Comparison of ENCODE assay signal across 8 mouse cellular contexts in the genomic region with DNA sequence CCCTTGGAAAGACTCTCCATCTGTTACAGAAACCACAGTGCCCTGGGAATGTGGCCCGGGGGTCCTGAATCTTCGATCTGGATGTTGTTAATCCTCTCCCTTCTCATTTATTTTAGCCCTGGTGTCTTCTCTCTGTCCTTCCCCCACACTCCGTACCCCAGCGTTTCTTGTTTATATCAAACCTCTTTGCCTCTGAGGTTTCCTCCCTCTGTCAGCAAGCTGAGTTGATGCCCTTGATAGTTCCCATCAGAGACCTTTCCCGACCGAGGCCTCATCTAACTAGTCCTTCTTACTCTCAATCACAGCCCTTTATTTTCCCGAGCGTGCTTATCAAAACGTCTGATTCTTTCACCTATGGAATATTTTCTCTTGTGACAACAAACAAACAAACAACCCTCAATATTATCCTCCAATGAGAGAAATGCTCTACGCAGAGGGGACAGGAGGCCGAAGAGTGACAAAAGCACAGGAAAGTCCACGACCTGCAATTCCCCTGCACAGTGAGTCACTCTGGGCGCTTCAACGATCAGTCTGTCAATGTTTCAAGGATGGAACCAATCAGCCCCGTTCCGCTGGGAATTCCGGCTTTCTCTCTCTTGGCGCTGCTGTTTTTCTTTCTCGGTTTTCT. TPM values are rescaled to one million over a fixed set of nuclear protein-coding genes. Genes with fewer than 3 reads are reported as not detected.
A peak's percentile ranks its signal among the peaks of the same experiment; 100 is the strongest.
DNase-seq lines count a peak whose midpoint lies in the region; ATAC-seq and TF ChIP-seq lines count a peak whose summit lies in the region.

No protein-coding gene starts in this region.

- peak overlapping the region; percentile 97 for H3K4me3 ChIP-seq in heart, adult 2 months
- H3K4me3 ChIP-seq in E14TG2a.4 (replicated peaks; ENCODE audit: low read length), result peak overlapping the region; percentile 99
- peak overlapping the region; percentile 87 for H3K4me3 ChIP-seq in forebrain, embryonic 14.5 days (ENCODE audit: low read depth, low read length)
- H3K4me3 ChIP-seq in liver, embryonic 15.5 days (replicated peaks), result peak overlapping the region; percentile 77

- peak overlapping the region; percentile 65 for H3K9ac ChIP-seq in heart, adult 2 months (ENCODE audit: low read depth, low read length)
- peak overlapping the region; percentile 50 for H3K9ac ChIP-seq in forebrain, embryonic 14.5 days (ENCODE audit: low read length)
- peak overlapping the region; percentile 66 for H3K9ac ChIP-seq in liver, embryonic 15.5 days

- peak; percentile 13 for ATAC-seq in forebrain, embryonic 14.5 days
- peak; percentile 1 for ATAC-seq in liver, embryonic 15.5 days (ENCODE audit: insufficient read depth)
- no peak for ATAC-seq in monocyte, adult 5-6 weeks (replicated peaks; ENCODE audit: insufficient number of reproducible peaks, low FRiP score, low TSS enrichment, poor library complexity, severe bottlenecking)

- H3K79me2 ChIP-seq in heart, adult 2 months (replicated peaks; ENCODE audit: control insufficient read depth, insufficient read depth, low read length), result no peaks in the 10 kb centered on the region

- H3K4me1 ChIP-seq in heart, adult 2 months (ENCODE audit: control insufficient read depth, insufficient read depth, low read length), result peaks cover 1% of the 10 kb centered on the region; the same call in 1 of the 2 replicates
- peaks cover 40% of the 10 kb centered on the region for H3K4me1 ChIP-seq in E14TG2a.4 (replicated peaks; ENCODE audit: low read depth, low read length)
- H3K4me1 ChIP-seq in forebrain, embryonic 14.5 days (ENCODE audit: control insufficient read depth, insufficient read depth, low read length), result peaks cover 15% of the 10 kb centered on the region
- peaks cover 47% of the 10 kb centered on the region for H3K4me1 ChIP-seq in liver, embryonic 15.5 days (replicated peaks)

- no peaks in the 10 kb centered on the region for H3K36me3 ChIP-seq in heart, adult 2 months (ENCODE audit: control insufficient read depth, insufficient read depth, low read length)
- no peaks in the 10 kb centered on the region for H3K36me3 ChIP-seq in E14TG2a.4 (ENCODE audit: insufficient read depth, low read length)
- H3K36me3 ChIP-seq in forebrain, embryonic 14.5 days (ENCODE audit: control insufficient read depth, insufficient read depth, low read length), result 0 out of 2 replicates have a peak, but pooled peaks cover 1% of the 10 kb centered on the region
- peaks cover 7% of the 10 kb centered on the region; the same call in 1 of the 2 replicates for H3K36me3 ChIP-seq in liver, embryonic 15.5 days (replicated peaks)

- DNase-seq in heart, adult 2 months, result no peak
- DNase-seq in heart, postnatal 36 days, result no peak
- DNase-seq in forebrain, embryonic 14.5 days (ENCODE audit: low spot score), result no peak
- DNase-seq in c-Kit-positive CD71-positive TER-119-positive erythroid progenitor cells, embryonic 14.5 days (ENCODE audit: low spot score), result no peak
- no peak for DNase-seq in layer of hippocampus, adult 18-20 months (ENCODE audit: low spot score in 2 of 2)

- TF ChIP-seq CTCF in heart, adult 2 months (IDR thresholded peaks at IDR 0.05), result no peak
- no peak for TF ChIP-seq CTCF in E14TG2a.4 (conservative IDR thresholded peaks at IDR 0.05; ENCODE audit: low read length)

- TF ChIP-seq POLR2A in heart, adult 2 months (IDR thresholded peaks at IDR 0.05; ENCODE audit: insufficient read depth, low read depth, low read length), result no peak

- H3K9me3 ChIP-seq in E14TG2a.4 (ENCODE audit: low read length), result no peaks in the 10 kb centered on the region
- no peaks in the 10 kb centered on the region for H3K9me3 ChIP-seq in forebrain, embryonic 14.5 days (replicated peaks; ENCODE audit: control insufficient read depth, low read length)
- no peaks in the 10 kb centered on the region for H3K9me3 ChIP-seq in liver, embryonic 15.5 days (replicated peaks)

- intact Hi-C loops in heart, adult 2 months (cut with DNase I), result no loop called here
- intact Hi-C loops in heart, postnatal 36 days (cut with DNase I), result no loop called here

- H3K27me3 ChIP-seq in heart, adult 2 months (ENCODE audit: control insufficient read depth, insufficient read depth, low read length), result no peaks in the 10 kb centered on the region
- peaks cover 15% of the 10 kb centered on the region for H3K27me3 ChIP-seq in E14TG2a.4 (ENCODE audit: insufficient read depth, low read length)
- H3K27me3 ChIP-seq in forebrain, embryonic 14.5 days (replicated peaks; ENCODE audit: control insufficient read depth, insufficient read depth, low read length), result no peaks in the 10 kb centered on the region
- no peaks in the 10 kb centered on the region for H3K27me3 ChIP-seq in liver, embryonic 15.5 days

- H3K27ac ChIP-seq in heart, adult 2 months, result peak overlapping the region; percentile 99
- H3K27ac ChIP-seq in forebrain, embryonic 14.5 days (ENCODE audit: low read depth, low read length), result peak overlapping the region; percentile 67
- H3K27ac ChIP-seq in liver, embryonic 15.5 days (replicated peaks), result peak overlapping the region; percentile 89

- TF ChIP-seq EP300 in heart, adult 2 months (IDR thresholded peaks at IDR 0.05; ENCODE audit: insufficient read depth, low read depth, low read length), result no peak

- peak overlapping the region; percentile 56 for H3K4me2 ChIP-seq in forebrain, embryonic 14.5 days (ENCODE audit: low read length)
- peak overlapping the region; percentile 99 for H3K4me2 ChIP-seq in liver, embryonic 15.5 days

- under 1% methylated on average over 19 of the region's 19 CpGs for WGBS in heart, adult 2 months
- 1% methylated on average over 19 of the region's 19 CpGs for WGBS in forebrain, embryonic 14.5 days
- 2% methylated on average over 19 of the region's 19 CpGs for WGBS in liver, embryonic 15.5 days (ENCODE audit: insufficient replicate concordance)

RNA-seq across cellular contexts. Expression of a gene that starts 0.7 kb away (rescaled TPM):
- total RNA-seq in heart, adult 2 months (2021), result 10 to 100 TPM; 15.3 to 17.8 TPM
- polyA plus RNA-seq in heart, adult 2 months (2012; rRNA removed), result 13.0 and 14.2 TPM in 2 replicates
- 10 to 100 TPM; 16.0 to 17.1 TPM for total RNA-seq in heart, postnatal 36 days (2021)
- polyA plus RNA-seq in forebrain, embryonic 14.5 days (2014; fragmentation: Nextera tagmentation; extraction: Ambion mirVana), result 10.7 and 13.9 TPM in 2 replicates
- polyA plus RNA-seq in liver, embryonic 15.5 days (2015; fragmentation: Nextera tagmentation; extraction: Ambion mirVana), result 4.3 and 5.3 TPM in 2 replicates
- 12.4 to 16.1 TPM (median 13.3 TPM) in 3 replicates for total RNA-seq in monocyte, adult 5-6 weeks (2017)
- 10 to 100 TPM; 32.9 to 36.4 TPM for total RNA-seq in layer of hippocampus, adult 18-20 months (2021)

RNA-seq across cellular contexts. Expression of a gene that starts 11.8 kb away (rescaled TPM):
- 1 to 10 TPM; 5.6 to 6.6 TPM for total RNA-seq in heart, adult 2 months (2021)
- polyA plus RNA-seq in heart, adult 2 months (2012; rRNA removed), result 15.9 and 26.1 TPM in 2 replicates
- total RNA-seq in heart, postnatal 36 days (2021), result 1 to 10 TPM; 4.2 to 6.1 TPM
- polyA plus RNA-seq in forebrain, embryonic 14.5 days (2014; fragmentation: Nextera tagmentation; extraction: Ambion mirVana), result 45.2 and 49.6 TPM in 2 replicates
- 20.2 and 21.6 TPM in 2 replicates for polyA plus RNA-seq in liver, embryonic 15.5 days (2015; fragmentation: Nextera tagmentation; extraction: Ambion mirVana)
- 1.1 TPM in 1 of 3 replicates, not detected in the others for total RNA-seq in monocyte, adult 5-6 weeks (2017)
- 10 to 100 TPM; 15.2 to 21.0 TPM for total RNA-seq in layer of hippocampus, adult 18-20 months (2021)

RNA-seq across cellular contexts. Expression of a gene that starts 13.4 kb away (rescaled TPM):
- total RNA-seq in heart, adult 2 months (2021), result under 1 TPM; 0.21 to 0.59 TPM
- 0.61 and 1.1 TPM in 2 replicates for polyA plus RNA-seq in heart, adult 2 months (2012; rRNA removed)
- total RNA-seq in heart, postnatal 36 days (2021), result 1 to 10 TPM in 1 of 2 experiments, under 1 TPM in 1; 0.72 to 1.2 TPM
- 69.2 and 74.0 TPM in 2 replicates for polyA plus RNA-seq in forebrain, embryonic 14.5 days (2014; fragmentation: Nextera tagmentation; extraction: Ambion mirVana)
- 111 and 115 TPM in 2 replicates for polyA plus RNA-seq in liver, embryonic 15.5 days (2015; fragmentation: Nextera tagmentation; extraction: Ambion mirVana)
- 1.1 to 8.3 TPM (median 4.8 TPM) in 3 replicates for total RNA-seq in monocyte, adult 5-6 weeks (2017)
- total RNA-seq in layer of hippocampus, adult 18-20 months (2021), result not detected

RNA-seq across cellular contexts. Expression of a gene that starts 29.4 kb away (rescaled TPM):
- 10 to 100 TPM; 63.4 to 70.8 TPM for total RNA-seq in heart, adult 2 months (2021)
- 83.0 and 90.0 TPM in 2 replicates for polyA plus RNA-seq in heart, adult 2 months (2012; rRNA removed)
- total RNA-seq in heart, postnatal 36 days (2021), result 10 to 100 TPM; 50.5 to 72.7 TPM
- polyA plus RNA-seq in forebrain, embryonic 14.5 days (2014; fragmentation: Nextera tagmentation; extraction: Ambion mirVana), result 124 and 188 TPM in 2 replicates
- 14.9 and 19.6 TPM in 2 replicates for polyA plus RNA-seq in liver, embryonic 15.5 days (2015; fragmentation: Nextera tagmentation; extraction: Ambion mirVana)
- total RNA-seq in monocyte, adult 5-6 weeks (2017), result 13.1 to 89.9 TPM (median 23.6 TPM) in 3 replicates
- 1,000 to 10,000 TPM in 1 of 2 experiments, 100 to 1,000 TPM in 1; 995 to 1,010 TPM for total RNA-seq in layer of hippocampus, adult 18-20 months (2021)

RNA-seq across cellular contexts. Expression of a gene that starts 36.2 kb away (rescaled TPM):
- 10 to 100 TPM; 44.4 to 79.8 TPM for total RNA-seq in heart, adult 2 months (2021)
- polyA plus RNA-seq in heart, adult 2 months (2012; rRNA removed), result 18.0 and 36.4 TPM in 2 replicates
- total RNA-seq in heart, postnatal 36 days (2021), result 10 to 100 TPM; 34.2 to 82.1 TPM
- 6.8 and 11.6 TPM in 2 replicates for polyA plus RNA-seq in forebrain, embryonic 14.5 days (2014; fragmentation: Nextera tagmentation; extraction: Ambion mirVana)
- 6.4 and 7.6 TPM in 2 replicates for polyA plus RNA-seq in liver, embryonic 15.5 days (2015; fragmentation: Nextera tagmentation; extraction: Ambion mirVana)
- 44.9 to 89.7 TPM (median 81.1 TPM) in 3 replicates for total RNA-seq in monocyte, adult 5-6 weeks (2017)
- 100 to 1,000 TPM in 1 of 2 experiments, 10 to 100 TPM in 1; 92.9 to 115 TPM for total RNA-seq in layer of hippocampus, adult 18-20 months (2021)
